Comparison of ENCODE assay signal across 14 mouse cellular contexts in the genomic region with DNA sequence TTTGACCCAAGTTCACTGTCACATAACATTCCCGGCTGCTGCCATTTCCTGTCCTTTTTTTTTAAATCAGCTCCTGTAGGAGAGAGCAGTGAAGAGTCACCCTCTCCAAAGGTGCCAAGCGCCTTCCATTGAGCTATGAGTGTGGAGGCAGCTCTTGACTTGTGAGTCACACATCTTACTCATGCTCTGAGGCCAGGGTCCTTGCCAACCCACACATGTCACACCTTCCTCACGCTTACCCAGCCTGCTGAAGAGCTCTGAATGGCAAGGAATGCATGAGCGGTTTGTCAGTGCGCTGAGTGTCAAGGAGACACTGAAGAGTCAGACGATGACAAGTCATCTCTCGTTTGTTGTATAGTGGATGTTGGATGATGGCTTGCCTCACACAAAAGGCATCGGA.
DNase-seq lines count a peak whose midpoint lies in the region; ATAC-seq and TF ChIP-seq lines count a peak whose summit lies in the region.
"Had no signal": no experiment of that assay in that cellular context is flagged by ENCODE, and none has a peak within 500 bp of the region (broad histone marks: within the 10 kb centered on the region; RNA-seq: fewer than 3 reads in every experiment).

No protein-coding gene starts in this region.

- no peak overlapping the region for H3K4me3 ChIP-seq in heart, postnatal 0 days (ENCODE audit: low read depth, low read length)
- H3K4me3 ChIP-seq: embryonic facial prominence, embryonic 13.5 days; liver, embryonic 12.5 days; midbrain, embryonic 13.5 days; neural tube, embryonic 15.5 days had no signal

- H3K9ac ChIP-seq in heart, postnatal 0 days (replicated peaks; ENCODE audit: low read depth, low read length), result no peak overlapping the region
- H3K9ac ChIP-seq: embryonic facial prominence, embryonic 13.5 days; liver, embryonic 12.5 days; midbrain, embryonic 13.5 days; neural tube, embryonic 15.5 days had no signal

- TF ChIP-seq CTCF in heart, postnatal 0 days (IDR thresholded peaks at IDR 0.05; ENCODE audit: low read depth), result no peak

- H3K4me2 ChIP-seq in heart, postnatal 0 days (ENCODE audit: low read depth, low read length), result no peak overlapping the region
- H3K4me2 ChIP-seq: embryonic facial prominence, embryonic 13.5 days; liver, embryonic 12.5 days; midbrain, embryonic 13.5 days; neural tube, embryonic 15.5 days had no signal

- no peaks in the 10 kb centered on the region for H3K36me3 ChIP-seq in heart, postnatal 0 days (replicated peaks; ENCODE audit: control insufficient read depth, insufficient read depth, low read length)
- H3K36me3 ChIP-seq: embryonic facial prominence, embryonic 13.5 days; liver, embryonic 12.5 days; midbrain, embryonic 13.5 days; neural tube, embryonic 15.5 days had no signal

- no peak overlapping the region for H3K27ac ChIP-seq in heart, postnatal 0 days (ENCODE audit: low read depth)
- H3K27ac ChIP-seq: embryonic facial prominence, embryonic 13.5 days; hindbrain, postnatal 0 days; liver, embryonic 12.5 days; midbrain, embryonic 13.5 days; neural tube, embryonic 15.5 days had no signal

- H3K9me3 ChIP-seq in heart, postnatal 0 days (replicated peaks; ENCODE audit: control insufficient read depth, low read length), result no peaks in the 10 kb centered on the region
- H3K9me3 ChIP-seq: embryonic facial prominence, embryonic 13.5 days; liver, embryonic 12.5 days; midbrain, embryonic 13.5 days; neural tube, embryonic 15.5 days had no signal

- peaks cover 15% of the 10 kb centered on the region; the same call in 1 of the 2 replicates for H3K4me1 ChIP-seq in heart, postnatal 0 days (ENCODE audit: control insufficient read depth, insufficient read depth)
- H3K4me1 ChIP-seq: neural tube, embryonic 15.5 days had no signal

- WGBS in heart, postnatal 0 days, result 53% methylated on average over 8 of the region's 8 CpGs

- H3K27me3 ChIP-seq in heart, postnatal 0 days (ENCODE audit: control insufficient read depth, insufficient read depth, low read length), result no peaks in the 10 kb centered on the region
- H3K27me3 ChIP-seq: embryonic facial prominence, embryonic 13.5 days; liver, embryonic 12.5 days; midbrain, embryonic 13.5 days; neural tube, embryonic 15.5 days had no signal

- DNase-seq in frontal cortex, adult 2 months (ENCODE audit: extremely low spot score in 1 of 2, low spot score in 1 of 2), result peak; percentile 33 to 57
- no peak for DNase-seq in frontal cortex, postnatal 10 days (ENCODE audit: low spot score in 2 of 2)
- DNase-seq in right cerebral cortex, adult 2 months (ENCODE audit: low spot score in 2 of 2), result peak; percentile 9 to 20
- no peak for DNase-seq in right cerebral cortex, postnatal 10 days (ENCODE audit: low spot score in 2 of 2)
- DNase-seq in heart, postnatal 0 days (ENCODE audit: low spot score), result peak; percentile 44
- DNase-seq in telencephalon, adult 2 months (ENCODE audit: low read depth, low spot score), result peak; percentile 24
- DNase-seq in c-Kit-positive CD71-positive TER-119-positive erythroid progenitor cells, embryonic 14.5 days (ENCODE audit: low spot score), result no peak
- no peak for DNase-seq in kidney, postnatal 4 days
- DNase-seq: cerebellum, adult 8-10 months had no signal

- no peak for TF ChIP-seq EP300 in heart, postnatal 0 days (IDR thresholded peaks at IDR 0.05; ENCODE audit: low read depth)

- peak; percentile 62 for ATAC-seq in heart, postnatal 0 days (ENCODE audit: insufficient read depth, low read depth)
- ATAC-seq: hindbrain, postnatal 0 days; liver, embryonic 12.5 days; midbrain, embryonic 13.5 days had no signal

Comparison
In these comparisons a context has a peak if more than half of its experiments do, and no peak if none do; other contexts are left out.
1. DNase-seq: peak in frontal cortex, adult 2 months (2 of 2), right cerebral cortex, adult 2 months (2 of 2), heart, postnatal 0 days (single experiment) and telencephalon, adult 2 months (single experiment); none in frontal cortex, postnatal 10 days (0 of 2), right cerebral cortex, postnatal 10 days (0 of 2), c-Kit-positive CD71-positive TER-119-positive erythroid progenitor cells, embryonic 14.5 days (single experiment) and kidney, postnatal 4 days (0 of 2).